Mouse (Mus musculus): ENCODE measurements around the gene Lrguk. TPM values are rescaled to one million over a fixed set of nuclear protein-coding genes. Genes with fewer than 3 reads are reported as not detected.

Gene Lrguk
- 1 to 10 TPM; 2.2 to 2.5 TPM for total RNA-seq (2021)

GRCm38 (mm10) chr6:34028933-34029745, at the start of gene Lrguk:
Gene Lrguk (plus strand): TSS chr6:34029448.
- DNase-seq, result peak; percentile 87
- intact Hi-C loops (cut with DNase I), result no loop called here

GRCm38 (mm10) chr6:33982709-33983108, 46.5 kb upstream of the Lrguk start:
- intact Hi-C loops (cut with DNase I), result no loop called here
- DNase-seq, result no peak

GRCm38 (mm10) chr6:33987132-33987531, 42.1 kb upstream of the Lrguk start:
- no peak for DNase-seq
- intact Hi-C loops (cut with DNase I), result no loop called here

GRCm38 (mm10) chr6:33992213-33993034, 36.8 kb upstream of the Lrguk start:
- intact Hi-C loops (cut with DNase I), result no loop called here
- peak; percentile 21 for DNase-seq

- intact Hi-C loops (cut with DNase I), result no loop called here
- no peak for DNase-seq
Measured at GRCm38 (mm10) chr6:33993842-33994241, 35.4 kb upstream of the Lrguk start.

GRCm38 (mm10) chr6:33998590-33998989, 30.7 kb upstream of the Lrguk start:
- DNase-seq, result no peak
- intact Hi-C loops (cut with DNase I), result no loop called here

GRCm38 (mm10) chr6:33999530-33999929, 29.7 kb upstream of the Lrguk start:
- intact Hi-C loops (cut with DNase I), result no loop called here

GRCm38 (mm10) chr6:34000644-34001043, 28.6 kb upstream of the Lrguk start:
- no peak for DNase-seq
- intact Hi-C loops (cut with DNase I), result no loop called here

More at GRCm38 (mm10) chr6:33999530-33999929, 29.7 kb upstream of the Lrguk start:
- DNase-seq, result no peak

GRCm38 (mm10) chr6:34003033-34003432, 26.2 kb upstream of the Lrguk start:
- intact Hi-C loops (cut with DNase I), result no loop called here
- no peak for DNase-seq

- DNase-seq, result no peak
- intact Hi-C loops (cut with DNase I), result no loop called here
Measured at GRCm38 (mm10) chr6:34013469-34013868, 15.8 kb upstream of the Lrguk start.

- intact Hi-C loops (cut with DNase I), result no loop called here
- DNase-seq, result no peak
Measured at GRCm38 (mm10) chr6:34029746-34030027, 439 bp downstream of the Lrguk start.

GRCm38 (mm10) chr6:34034096-34034495, 4.8 kb downstream of the Lrguk start:
- intact Hi-C loops (cut with DNase I), result no loop called here

GRCm38 (mm10) chr6:34034577-34035461, 5.6 kb downstream of the Lrguk start:
- no peak for DNase-seq
- intact Hi-C loops (cut with DNase I), result no loop called here

More at GRCm38 (mm10) chr6:34034096-34034495, 4.8 kb downstream of the Lrguk start:
- no peak for DNase-seq

- intact Hi-C loops (cut with DNase I), result no loop called here
- peak; percentile 74 for DNase-seq
Measured at GRCm38 (mm10) chr6:34040624-34041235, 11.5 kb downstream of the Lrguk start.

GRCm38 (mm10) chr6:34041589-34042280, 12.5 kb downstream of the Lrguk start:
- intact Hi-C loops (cut with DNase I), result no loop called here
- DNase-seq, result peak; percentile 31

GRCm38 (mm10) chr6:34044228-34044811, 15.1 kb downstream of the Lrguk start:
- intact Hi-C loops (cut with DNase I), result no loop called here
- DNase-seq, result no peak

- DNase-seq, result no peak
- intact Hi-C loops (cut with DNase I), result no loop called here
Measured at GRCm38 (mm10) chr6:34044846-34045540, 15.7 kb downstream of the Lrguk start.

GRCm38 (mm10) chr6:34046551-34047186, 17.4 kb downstream of the Lrguk start:
- intact Hi-C loops (cut with DNase I), result no loop called here
- DNase-seq, result no peak
